Mouse (Mus musculus): ENCODE measurements around the gene Uchl3.

Uchl3 gene

DNA sequence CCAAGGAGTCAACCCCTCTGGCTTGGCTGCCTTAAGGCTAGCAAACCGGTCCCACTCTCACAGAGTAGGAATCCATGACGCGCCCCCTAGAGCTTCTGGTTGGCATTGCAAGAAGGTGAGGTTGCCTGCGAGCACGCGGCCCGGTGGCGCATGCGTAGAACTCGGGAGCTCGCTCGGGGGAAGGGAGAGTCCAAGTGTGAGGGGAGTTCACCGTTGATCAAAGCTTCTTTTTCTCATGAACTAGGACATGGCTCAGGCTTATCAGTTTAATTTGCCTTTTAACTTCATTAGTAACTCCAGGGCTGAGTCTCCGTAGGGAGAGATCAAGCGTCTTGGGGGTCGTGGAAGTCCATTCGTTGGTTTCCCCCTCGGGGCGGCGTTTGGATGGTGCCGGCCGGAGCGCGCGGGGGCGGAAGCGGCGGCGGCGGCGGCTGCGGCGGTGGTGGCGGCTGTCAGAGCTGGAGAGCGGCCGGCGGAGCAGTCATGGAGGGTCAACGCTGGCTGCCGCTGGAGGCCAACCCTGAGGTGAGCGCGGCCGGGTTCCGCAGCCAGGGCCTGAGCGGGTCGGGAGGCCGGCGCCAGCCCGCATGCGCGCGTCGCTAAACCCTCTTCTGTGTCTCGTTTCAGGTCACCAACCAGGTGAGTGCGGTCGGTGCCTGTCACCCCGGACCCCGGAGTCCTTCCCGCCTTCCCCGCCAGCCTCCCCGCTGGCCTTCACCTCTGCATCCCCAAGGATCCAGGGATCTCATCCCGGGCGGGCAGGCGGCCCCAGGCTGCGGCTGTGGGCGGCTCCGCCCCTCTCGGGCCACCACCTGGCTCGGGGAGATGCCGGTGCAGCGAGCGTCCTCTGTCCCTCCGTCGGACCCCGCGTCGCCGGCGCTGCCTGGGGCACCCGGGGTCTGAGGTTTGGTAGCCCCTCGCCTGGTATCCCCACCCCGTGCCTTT lies at the start of gene Uchl3:
TSS of gene Uchl3 (plus strand) at position 387 of the 945 bp plus-strand sequence.
- DNase-seq (ENCODE audit: low spot score), result peak; percentile 81

DNA sequence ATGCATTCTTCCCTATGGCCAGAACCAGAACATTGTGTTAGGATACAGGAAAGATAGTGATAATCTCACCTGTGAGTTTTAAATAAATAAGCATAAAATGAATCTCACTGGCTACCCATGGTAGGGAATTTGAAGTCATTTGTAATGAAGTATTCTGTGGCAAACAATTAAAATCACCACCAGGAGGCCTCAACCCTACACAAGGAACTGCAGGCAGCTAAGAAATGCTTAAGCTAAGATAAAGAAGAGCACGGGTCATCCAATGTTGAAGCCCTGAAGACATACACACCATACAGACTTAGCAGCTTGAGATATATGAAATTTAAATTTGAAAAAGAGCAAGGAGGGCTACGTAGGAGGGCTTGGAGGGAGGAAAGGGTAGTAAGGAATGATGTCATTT lies 47.9 kb upstream of the Uchl3 start:
- no peak for DNase-seq (ENCODE audit: low spot score)

DNA sequence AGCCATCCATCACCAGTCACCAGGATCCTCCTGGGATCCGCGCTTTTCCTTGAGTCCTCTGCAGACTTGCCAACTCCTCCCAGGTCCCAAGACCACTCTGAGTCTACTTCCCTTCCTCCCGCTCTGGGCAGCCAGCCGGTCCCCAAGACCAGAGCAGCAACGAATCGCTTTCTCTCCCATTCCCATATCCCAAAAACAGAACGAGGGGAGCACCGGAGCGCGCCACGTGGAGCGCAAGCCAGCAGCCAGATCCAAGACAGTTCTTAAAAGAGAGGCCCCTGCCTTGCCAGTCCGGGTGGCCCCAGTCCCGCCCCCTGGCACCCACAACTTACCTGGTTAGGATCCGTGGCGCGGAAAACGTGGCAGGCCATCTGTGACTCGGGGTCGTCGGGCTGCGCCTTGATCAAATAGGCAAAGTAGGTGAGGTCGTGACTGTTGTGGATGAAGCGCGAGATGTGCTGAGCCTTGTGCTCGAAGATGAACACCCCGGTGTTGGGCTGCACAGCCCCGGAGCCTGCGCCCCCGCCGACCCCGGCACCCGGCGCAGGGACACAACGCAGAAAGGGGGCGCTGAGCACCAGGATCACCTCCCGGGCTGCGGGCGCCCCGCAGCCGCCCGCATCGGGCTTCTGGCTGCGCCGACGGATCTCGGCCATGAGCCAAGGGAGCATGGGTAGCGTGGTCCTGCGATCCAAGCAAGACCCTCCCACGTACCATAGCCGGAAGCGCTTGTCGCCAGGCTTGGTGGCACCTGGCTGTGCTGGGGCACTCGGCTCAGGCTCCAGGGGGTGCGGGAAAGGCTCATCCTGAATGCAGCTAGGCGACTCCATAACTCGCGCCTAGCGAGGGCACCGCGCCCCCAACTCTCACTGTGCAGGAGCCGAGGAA lies 45.9 kb upstream of the Uchl3 start:
- DNase-seq (ENCODE audit: low spot score), result peak; percentile 5

DNA sequence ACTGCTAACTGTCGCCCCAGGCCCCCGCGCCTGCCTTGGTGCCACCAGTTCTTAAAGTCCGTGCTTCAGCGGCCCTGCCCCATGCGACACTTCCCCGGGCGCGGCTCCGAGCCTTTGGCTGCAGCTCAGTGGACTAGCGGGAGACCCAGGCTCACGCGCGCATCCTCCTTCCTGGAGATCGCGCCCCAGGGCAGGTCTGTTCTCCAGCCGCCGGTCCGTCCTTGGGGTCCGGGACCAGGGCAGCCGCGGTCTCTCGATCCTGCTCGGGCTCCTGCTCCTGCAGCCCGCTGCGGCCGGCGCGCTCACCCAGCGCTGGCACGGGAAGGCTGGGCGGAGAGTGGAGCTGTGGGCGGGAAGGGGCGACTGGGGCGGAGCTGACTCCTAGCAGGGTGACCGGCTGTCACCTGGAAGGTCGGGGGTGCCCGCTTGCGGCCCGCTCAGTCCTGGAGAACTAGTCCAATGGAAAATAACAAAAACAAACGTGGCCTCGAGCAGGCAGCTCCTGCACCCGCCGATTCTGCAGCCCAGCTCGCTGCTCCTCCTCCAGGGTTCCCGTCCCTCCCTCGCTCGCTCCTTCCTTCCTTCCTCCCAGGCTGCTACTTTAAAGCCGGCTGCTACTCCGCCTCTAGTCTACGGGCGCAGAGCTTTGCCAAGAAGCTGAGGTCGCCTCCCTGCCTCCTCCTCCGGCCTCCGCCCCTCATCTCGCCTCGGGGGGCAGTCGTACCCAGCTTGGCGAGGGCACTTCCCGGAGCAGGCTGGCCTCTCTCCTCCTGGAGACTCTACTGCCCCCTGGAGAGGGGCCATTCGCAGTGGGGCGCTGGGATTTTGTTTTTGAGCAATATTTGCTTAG lies 45.0 kb upstream of the Uchl3 start, which contains the start of gene Tbc1d4:
TSS of gene Tbc1d4 (minus strand) at position 673 of the 850 bp plus-strand sequence.
- DNase-seq (ENCODE audit: low spot score), result peak; percentile 88

DNA sequence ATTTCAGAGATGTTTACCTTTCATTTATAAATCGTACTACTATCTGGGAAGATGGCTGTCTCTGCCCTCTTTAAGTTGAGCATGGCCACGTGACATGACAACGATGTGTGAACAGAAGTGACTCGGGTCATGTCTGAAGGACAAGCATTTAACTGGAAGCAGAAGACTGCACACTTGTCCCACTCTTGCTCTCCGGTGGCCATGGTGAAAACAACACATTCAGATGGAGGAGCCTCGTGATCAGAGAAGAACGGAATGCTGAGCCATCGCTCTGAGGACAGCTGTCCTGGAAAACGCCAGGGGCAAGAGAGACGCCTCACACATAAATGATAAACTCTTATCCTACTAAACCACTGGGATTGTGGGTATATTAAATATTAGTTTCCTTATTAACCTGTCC lies 43.1 kb upstream of the Uchl3 start:
- no peak for DNase-seq (ENCODE audit: low spot score)

DNA sequence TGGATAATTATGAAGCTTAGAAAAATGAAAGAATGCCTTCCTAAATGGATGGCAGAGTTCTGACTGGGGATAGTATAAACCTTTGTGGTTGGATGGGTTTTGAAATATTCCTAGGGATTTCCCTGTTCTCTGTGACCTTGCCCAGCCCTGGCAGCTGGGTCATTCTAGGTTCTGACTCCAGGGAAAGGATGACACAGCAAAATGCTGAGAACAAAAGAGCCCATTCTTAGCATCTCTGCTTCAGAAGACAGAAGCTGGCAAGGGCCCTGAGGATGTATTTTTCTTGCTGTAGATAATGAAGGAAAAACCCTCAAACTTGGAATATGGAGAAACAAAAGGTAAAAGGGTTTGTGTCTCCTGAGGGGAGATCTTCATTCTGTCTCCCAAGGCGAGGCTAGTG lies 40.6 kb upstream of the Uchl3 start:
- no peak for DNase-seq (ENCODE audit: low spot score)

DNA sequence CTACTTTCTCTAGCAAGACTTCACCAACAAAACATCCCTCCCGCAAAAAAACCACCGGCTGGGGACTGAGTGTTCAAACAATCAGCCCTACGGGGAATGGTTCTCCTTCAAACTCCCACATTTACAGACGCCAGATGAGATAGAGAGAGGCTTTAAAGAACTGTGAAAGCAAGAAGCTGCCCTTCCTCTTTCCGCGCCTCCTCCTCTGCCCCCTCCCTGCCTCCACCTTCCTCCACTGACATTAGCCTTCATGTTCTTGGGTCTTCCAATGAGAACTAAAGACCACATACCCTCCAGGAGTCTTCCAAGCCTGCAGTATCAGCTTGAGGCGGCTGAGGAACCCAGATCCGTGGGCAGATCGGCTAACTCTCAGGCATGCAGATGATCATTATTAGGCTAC lies 37.6 kb upstream of the Uchl3 start:
- no peak for DNase-seq (ENCODE audit: low spot score)

GRCm38 (mm10) chr14:101617680-101618079 lies 36.1 kb upstream of the Uchl3 start:
- DNase-seq (ENCODE audit: low spot score), result no peak

GRCm38 (mm10) chr14:101630548-101630947 lies 23.2 kb upstream of the Uchl3 start:
- DNase-seq (ENCODE audit: low spot score), result no peak

DNA sequence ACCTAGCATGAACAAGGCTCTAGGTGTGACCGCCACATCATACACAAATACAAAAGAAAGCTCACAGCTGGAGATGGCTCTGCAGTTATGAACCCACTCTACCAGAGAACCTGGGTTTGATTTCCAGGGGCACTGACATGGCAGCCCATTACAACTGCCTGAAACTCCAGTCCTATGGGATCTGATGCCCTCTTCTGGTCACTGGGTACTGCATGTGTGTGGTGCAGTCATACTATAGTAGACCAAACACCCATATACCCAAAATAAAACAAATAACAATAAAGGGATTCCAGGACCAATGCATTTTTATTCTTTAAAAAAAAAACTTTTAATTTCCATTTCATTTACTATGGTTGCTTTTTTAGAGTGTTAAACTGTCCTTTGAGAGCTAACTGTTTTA lies 18.0 kb upstream of the Uchl3 start:
- DNase-seq (ENCODE audit: low spot score), result no peak

GRCm38 (mm10) chr14:101637381-101637780 lies 16.4 kb upstream of the Uchl3 start:
- no peak for DNase-seq (ENCODE audit: low spot score)

- DNase-seq (ENCODE audit: low spot score), result peak; percentile 90
Measured at GRCm38 (mm10) chr14:101640153-101640843, 13.5 kb upstream of the Uchl3 start, which contains the start of gene Commd6. TSS of gene Commd6 (minus strand) at chr14:101640686.

DNA sequence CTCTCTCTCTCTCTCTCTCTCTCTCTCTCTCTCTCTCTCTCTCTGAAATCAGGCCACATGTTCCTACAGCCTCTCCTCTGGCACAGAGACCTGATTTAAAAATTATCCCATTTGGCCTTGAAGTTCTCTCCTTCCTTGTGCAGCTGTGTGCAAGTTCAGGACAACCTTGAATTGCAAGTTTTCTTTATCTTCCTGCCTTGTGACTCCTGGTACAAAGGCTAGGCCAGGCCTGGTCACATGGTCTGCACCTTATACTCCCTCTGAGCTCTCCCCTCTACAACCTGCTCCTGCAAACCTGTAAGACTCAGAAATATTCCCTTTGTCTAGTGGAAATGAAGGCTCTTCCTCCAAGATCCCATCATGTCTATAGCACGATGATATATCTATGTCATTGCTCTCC lies 8.8 kb upstream of the Uchl3 start:
- DNase-seq (ENCODE audit: low spot score), result peak; percentile 54

GRCm38 (mm10) chr14:101650551-101650950 lies 3.2 kb upstream of the Uchl3 start:
- no peak for DNase-seq (ENCODE audit: low spot score)

- DNase-seq (ENCODE audit: low spot score), result no peak
Measured at GRCm38 (mm10) chr14:101652571-101652970, 1.2 kb upstream of the Uchl3 start.

DNA sequence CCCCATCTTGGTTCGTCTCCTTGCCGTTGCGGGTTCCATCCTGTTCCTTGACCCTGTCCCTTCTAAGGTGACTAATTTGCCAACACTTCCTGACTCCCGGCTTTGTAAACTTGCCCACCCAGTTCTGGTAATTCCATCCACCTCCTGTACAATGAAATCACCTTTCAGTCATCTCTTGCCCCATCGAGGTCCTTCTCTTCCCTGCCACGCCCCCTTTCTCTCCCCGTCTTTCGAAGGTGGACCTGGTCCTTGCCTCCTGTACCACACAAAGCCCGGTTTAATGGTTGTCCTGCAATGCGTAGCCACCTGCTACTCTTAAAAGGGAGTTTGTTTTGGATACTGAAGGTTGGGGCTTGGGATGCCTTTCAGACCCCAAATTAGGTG lies 751 bp downstream of the Uchl3 start:
- DNase-seq (ENCODE audit: low spot score), result no peak

DNA sequence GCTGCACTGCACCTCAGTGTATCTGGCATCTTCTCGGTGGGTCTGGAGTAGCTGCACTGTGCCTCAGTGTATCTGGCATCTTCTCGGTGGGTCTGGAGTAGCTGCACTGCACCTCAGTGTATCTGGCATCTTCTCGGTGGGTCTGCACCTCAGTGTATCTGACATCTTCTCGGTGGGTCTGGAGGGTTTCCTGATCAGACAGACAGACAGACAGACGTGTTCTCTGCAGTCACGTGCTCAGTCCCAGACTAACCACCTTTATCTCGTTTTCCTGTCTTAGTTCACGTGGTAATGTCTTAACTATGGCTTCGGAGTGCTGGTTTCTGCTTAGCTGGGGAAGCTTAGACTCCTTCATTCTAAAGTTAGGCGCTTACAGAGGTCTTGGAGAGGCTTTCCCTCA lies 2.5 kb downstream of the Uchl3 start:
- no peak for DNase-seq (ENCODE audit: low spot score)

- no peak for DNase-seq (ENCODE audit: low spot score)
Measured at GRCm38 (mm10) chr14:101661654-101662412, 8.1 kb downstream of the Uchl3 start.

DNA sequence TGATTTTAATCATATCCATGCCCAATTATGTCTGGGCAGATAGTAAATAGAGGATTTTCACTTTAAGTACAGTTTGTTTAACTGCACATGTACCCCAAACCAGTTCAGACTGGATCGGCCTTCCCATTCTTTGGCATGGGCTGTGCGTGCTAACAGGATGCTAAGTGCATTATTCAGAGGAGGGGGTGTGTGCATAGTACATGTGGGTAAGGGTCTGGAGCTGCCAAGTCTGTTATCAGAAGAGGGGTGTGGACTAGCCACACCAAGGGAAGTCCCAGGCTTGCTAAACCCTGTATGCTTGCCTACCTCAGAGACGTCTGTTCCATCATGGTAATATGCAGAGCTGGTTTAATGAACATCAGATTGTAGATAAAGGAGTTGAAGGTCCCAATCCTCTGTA lies 10.5 kb downstream of the Uchl3 start:
- no peak for DNase-seq (ENCODE audit: low spot score)

- DNase-seq (ENCODE audit: low spot score), result no peak
Measured at GRCm38 (mm10) chr14:101666056-101666455, 12.3 kb downstream of the Uchl3 start.

All from ovary, adult 18-20 months (tissue).